19 mouse cellular contexts compared by ENCODE assay signal in genomic region chr4:154539703-154540102, GRCm38 (mm10).
A peak's percentile ranks its signal among the peaks of the same experiment; 100 is the strongest.
DNase-seq lines count a peak whose midpoint lies in the region; ATAC-seq lines count a peak whose summit lies in the region.
"Had no signal": no experiment of that assay in that cellular context is flagged by ENCODE, and none has a peak within 500 bp of the region (broad histone marks: within the 10 kb centered on the region; RNA-seq: fewer than 3 reads in every experiment).

No protein-coding gene starts in this region.

- H3K27ac ChIP-seq in heart, embryonic 14.5 days (replicated peaks in 1 of 2; ENCODE audit: control insufficient read depth in 1 of 2, insufficient read depth in 1 of 2, low read depth in 2 of 2, low read length in 2 of 2) = 0 out of 4 replicates have a peak overlapping the region, but pooled peaks of 1 of the 2 experiments have one; percentile 21
- H3K27ac ChIP-seq in kidney, embryonic 14.5 days (ENCODE audit: low read depth, low read length) = peak overlapping the region; percentile 1
- H3K27ac ChIP-seq in neural tube, embryonic 11.5 days (ENCODE audit: low read depth, low read length) = no peak overlapping the region
- H3K27ac ChIP-seq: embryonic facial prominence, embryonic 13.5 days; heart, adult 2 months; hindbrain, embryonic 15.5 days had no signal

- no peak for ATAC-seq in heart, embryonic 14.5 days (ENCODE audit: insufficient number of reproducible peaks, insufficient read depth, low FRiP score, low read depth)
- no peak for ATAC-seq in kidney, embryonic 14.5 days (ENCODE audit: low FRiP score, low TSS enrichment)
- no peak for ATAC-seq in neural tube, embryonic 11.5 days (ENCODE audit: insufficient read depth, low FRiP score, low TSS enrichment)
- ATAC-seq: forebrain, embryonic 16.5 days; inflammation-experienced regulatory T-cells, adult 6 months; intestine, postnatal 0 days had no signal

- intact Hi-C loops in heart, postnatal 10 days (cut with DNase I) = loop anchor here (5.0 kb wide), 1 partner anchor 87 kb away; no protein-coding TSS in a partner anchor

- WGBS in heart, embryonic 14.5 days = 70% methylated on average over 12 of the region's 12 CpGs
- 72% methylated on average over 12 of the region's 12 CpGs for WGBS in kidney, embryonic 14.5 days
- 82% methylated on average over 12 of the region's 12 CpGs for WGBS in neural tube, embryonic 11.5 days

- peaks cover 55 to 61% of the 10 kb centered on the region in 2 experiments for H3K4me1 ChIP-seq in heart, embryonic 14.5 days (ENCODE audit: control insufficient read depth in 2 of 2, insufficient read depth in 2 of 2, low read length in 2 of 2)
- H3K4me1 ChIP-seq in kidney, embryonic 14.5 days (ENCODE audit: control insufficient read depth, insufficient read depth, low read length) = peaks cover 30% of the 10 kb centered on the region
- H3K4me1 ChIP-seq in neural tube, embryonic 11.5 days (ENCODE audit: control insufficient read depth, insufficient read depth, low read length) = peaks cover 38% of the 10 kb centered on the region

- H3K4me2 ChIP-seq in heart, embryonic 14.5 days (ENCODE audit: low read length) = no peak overlapping the region
- H3K4me2 ChIP-seq in kidney, embryonic 14.5 days (replicated peaks; ENCODE audit: low read depth, low read length) = no peak overlapping the region
- no peak overlapping the region for H3K4me2 ChIP-seq in neural tube, embryonic 11.5 days (ENCODE audit: low read depth)
- H3K4me2 ChIP-seq: embryonic facial prominence, embryonic 13.5 days; heart, embryonic 12.5 days; hindbrain, embryonic 15.5 days had no signal

- no peaks in the 10 kb centered on the region for H3K36me3 ChIP-seq in heart, embryonic 14.5 days (ENCODE audit: control insufficient read depth, insufficient read depth, low read length)
- H3K36me3 ChIP-seq in kidney, embryonic 14.5 days (ENCODE audit: control insufficient read depth, insufficient read depth, low read length) = no peaks in the 10 kb centered on the region
- H3K36me3 ChIP-seq in neural tube, embryonic 11.5 days (ENCODE audit: control insufficient read depth, insufficient read depth, low read length) = no peaks in the 10 kb centered on the region
- H3K36me3 ChIP-seq: embryonic facial prominence, embryonic 13.5 days; forebrain, embryonic 12.5 days; heart, embryonic 12.5 days; hindbrain, embryonic 15.5 days had no signal

- 0 out of 2 replicates have a peak overlapping the region, but pooled peaks have one; percentile 11 for H3K9ac ChIP-seq in heart, embryonic 14.5 days (ENCODE audit: low read length)
- no peak overlapping the region for H3K9ac ChIP-seq in kidney, embryonic 14.5 days (ENCODE audit: low read depth, low read length)
- H3K9ac ChIP-seq in neural tube, embryonic 11.5 days (ENCODE audit: low read length) = no peak overlapping the region
- H3K9ac ChIP-seq: embryonic facial prominence, embryonic 13.5 days; heart, embryonic 12.5 days; hindbrain, embryonic 15.5 days had no signal

- H3K27me3 ChIP-seq in heart, embryonic 14.5 days (ENCODE audit: control insufficient read depth, insufficient read depth, low read length) = no peaks in the 10 kb centered on the region
- H3K27me3 ChIP-seq in kidney, embryonic 14.5 days (ENCODE audit: control insufficient read depth, insufficient read depth, low read length) = peaks cover 55% of the 10 kb centered on the region
- peaks cover 4% of the 10 kb centered on the region; the same call in 1 of the 2 replicates for H3K27me3 ChIP-seq in neural tube, embryonic 11.5 days (ENCODE audit: control insufficient read depth, insufficient read depth, low read length)
- H3K27me3 ChIP-seq: heart, embryonic 12.5 days; hindbrain, embryonic 15.5 days had no signal

- no peak for DNase-seq in heart, postnatal 10 days
- DNase-seq in kidney, postnatal 36 days = no peak
- DNase-seq in neural tube, embryonic 11.5 days (ENCODE audit: low spot score) = peak; percentile 53
- no peak for DNase-seq in neural tube, embryonic 10.5 days (ENCODE audit: extremely low spot score, low spot score)
- DNase-seq: adrenal gland, adult 8-10 months; adrenal gland, postnatal 36 days; cerebellum, adult 2 months; cerebellum, postnatal 10 days; gastrocnemius, postnatal 10 days; heart, adult 2 months had no signal

- H3K9me3 ChIP-seq in heart, embryonic 14.5 days (ENCODE audit: control insufficient read depth, low read length) = no peaks in the 10 kb centered on the region
- H3K9me3 ChIP-seq in kidney, embryonic 14.5 days (ENCODE audit: control insufficient read depth, low read length) = no peaks in the 10 kb centered on the region
- H3K9me3 ChIP-seq in neural tube, embryonic 11.5 days (ENCODE audit: control insufficient read depth, low read length) = no peaks in the 10 kb centered on the region
- H3K9me3 ChIP-seq: embryonic facial prominence, embryonic 13.5 days; forebrain, embryonic 12.5 days; heart, embryonic 12.5 days; hindbrain, embryonic 15.5 days had no signal

- H3K4me3 ChIP-seq in heart, embryonic 14.5 days (ENCODE audit: control insufficient read depth in 1 of 2, insufficient read depth in 1 of 2, low read depth in 1 of 2, low read length in 2 of 2) = no peak overlapping the region
- no peak overlapping the region for H3K4me3 ChIP-seq in kidney, embryonic 14.5 days (ENCODE audit: low read length)
- no peak overlapping the region for H3K4me3 ChIP-seq in neural tube, embryonic 11.5 days (ENCODE audit: low read depth, low read length)
- H3K4me3 ChIP-seq: embryonic facial prominence, embryonic 13.5 days; forebrain, embryonic 12.5 days; heart, adult 2 months; heart, embryonic 12.5 days; hindbrain, embryonic 15.5 days had no signal
